Mouse (Mus musculus) heart, embryonic 10.5 days (tissue): ENCODE measurements around the gene Tmem132b. TPM values are rescaled to one million over a fixed set of nuclear protein-coding genes. Genes with fewer than 3 reads are reported as not detected.
A peak's percentile ranks its signal among the peaks of the same experiment; 100 is the strongest.

Source experiments
- DNase-seq: peaks from one replicate; pipeline ENCODE4 v3.0.0-alpha.2; 2017; ENCODE audit warnings: low spot score
- H3K27ac ChIP-seq: fragments of 300-500 bp; sonication (generic); 2 replicates; pipeline ENCODE4 v1.5.1; 2016; ENCODE audit warnings: mild to moderate bottlenecking
- H3K27me3 ChIP-seq: fragments of 300-500 bp; sonication (generic); 2 replicates; pipeline ENCODE4 v1.6.1; 2016; ENCODE audit warnings: mild to moderate bottlenecking; ENCODE audit not compliant: poor library complexity, insufficient read depth, severe bottlenecking
- H3K36me3 ChIP-seq: fragments of 300-500 bp; sonication (generic); 2 replicates; pipeline ENCODE4 v1.6.1; 2016; ENCODE audit warnings: mild to moderate bottlenecking, moderate library complexity
- H3K4me1 ChIP-seq: fragments of 300-500 bp; sonication (generic); 2 replicates; pipeline ENCODE4 v1.6.1; 2016; ENCODE audit warnings: mild to moderate bottlenecking
- H3K4me3 ChIP-seq: fragments of 300-500 bp; sonication (generic); 2 replicates; pipeline ENCODE4 v1.5.1; 2016; ENCODE audit warnings: mild to moderate bottlenecking, moderate library complexity
- H3K9me3 ChIP-seq: fragments of 300-500 bp; sonication (generic); 2 replicates; pipeline ENCODE4 v1.6.1; 2016; ENCODE audit warnings: mild to moderate bottlenecking, moderate library complexity
- WGBS: fragments of 180-500 bp; shearing (Covaris S2); methylation state at CpG from one replicate; pipeline ENCODE4 v1.1.7; 2016; 5-methylcytosine and 5-hydroxymethylcytosine counted together
- polyA plus RNA-seq: library from polyadenylated mRNA; unstranded; fragments of >200 nt; fragmentation: Nextera tagmentation; extraction: Ambion mirVana; gene quantifications from 2 replicates; pipeline ENCODE4 v1.2.1, GENCODE M21; 2016

Gene Tmem132b
- polyA plus RNA-seq, 1 experiment from 2014 or later = not detected

- 59% methylated on average over 6 of the region's 6 CpGs for WGBS
- DNase-seq = no peak
- no peak overlapping the region for H3K27ac ChIP-seq
- H3K4me3 ChIP-seq = no peak overlapping the region
- H3K36me3 ChIP-seq = no peaks in the 10 kb centered on the region
- H3K9me3 ChIP-seq = no peaks in the 10 kb centered on the region
- H3K27me3 ChIP-seq = no peaks in the 10 kb centered on the region
- no peaks in the 10 kb centered on the region for H3K4me1 ChIP-seq
Observed at GRCm38 (mm10) chr5:125563492-125563891, 31.9 kb downstream of the Tmem132b start.

GRCm38 (mm10) chr5:125565725-125566124 is 34.2 kb downstream of the Tmem132b start:
- DNase-seq = no peak
- WGBS = 76% methylated on average over 11 of the region's 11 CpGs

GRCm38 (mm10) chr5:125568457-125568856 is 36.9 kb downstream of the Tmem132b start:
- no peaks in the 10 kb centered on the region for H3K4me1 ChIP-seq
- no peak overlapping the region for H3K27ac ChIP-seq
- H3K9me3 ChIP-seq = no peaks in the 10 kb centered on the region
- no peak for DNase-seq
- H3K27me3 ChIP-seq = no peaks in the 10 kb centered on the region
- no peaks in the 10 kb centered on the region for H3K36me3 ChIP-seq
- H3K4me3 ChIP-seq = no peak overlapping the region

More at GRCm38 (mm10) chr5:125565725-125566124, 34.2 kb downstream of the Tmem132b start:
- no peaks in the 10 kb centered on the region for H3K4me1 ChIP-seq
- H3K27ac ChIP-seq = no peak overlapping the region
- no peak overlapping the region for H3K4me3 ChIP-seq
- no peaks in the 10 kb centered on the region for H3K27me3 ChIP-seq
- no peaks in the 10 kb centered on the region for H3K36me3 ChIP-seq
- no peaks in the 10 kb centered on the region for H3K9me3 ChIP-seq

GRCm38 (mm10) chr5:125572011-125572410 is 40.4 kb downstream of the Tmem132b start:
- Histone ChIP-seq H3K9me3 (no peaks in the 10 kb centered on the region), H3K27me3 (no peaks in the 10 kb centered on the region), H3K27ac (no peak overlapping the region), H3K4me3 (no peak overlapping the region), H3K36me3 (no peaks in the 10 kb centered on the region), H3K4me1 (no peaks in the 10 kb centered on the region)
- 78% methylated on average over 5 of the region's 5 CpGs for WGBS
- DNase-seq = no peak

GRCm38 (mm10) chr5:125574886-125575285 is 43.3 kb downstream of the Tmem132b start:
- Histone ChIP-seq H3K27ac (no peak overlapping the region), H3K4me3 (no peak overlapping the region), H3K9me3 (no peaks in the 10 kb centered on the region), H3K36me3 (no peaks in the 10 kb centered on the region), H3K27me3 (no peaks in the 10 kb centered on the region), H3K4me1 (no peaks in the 10 kb centered on the region)
- 12% methylated on average over 8 of the region's 8 CpGs for WGBS
- DNase-seq = no peak

- Histone ChIP-seq H3K9me3 (no peaks in the 10 kb centered on the region), H3K4me1 (no peaks in the 10 kb centered on the region), H3K4me3 (no peak overlapping the region), H3K36me3 (no peaks in the 10 kb centered on the region), H3K27me3 (no peaks in the 10 kb centered on the region), H3K27ac (no peak overlapping the region)
- 78% methylated on average over 2 of the region's 2 CpGs for WGBS
- DNase-seq = no peak
Observed at GRCm38 (mm10) chr5:125575866-125576265, 44.3 kb downstream of the Tmem132b start.

GRCm38 (mm10) chr5:125578661-125579060 is 47.1 kb downstream of the Tmem132b start:
- no peak for DNase-seq
- no peaks in the 10 kb centered on the region for H3K36me3 ChIP-seq
- H3K4me3 ChIP-seq = no peak overlapping the region
- H3K27ac ChIP-seq = no peak overlapping the region
- H3K9me3 ChIP-seq = no peaks in the 10 kb centered on the region
- no peaks in the 10 kb centered on the region for H3K4me1 ChIP-seq
- H3K27me3 ChIP-seq = no peaks in the 10 kb centered on the region
- WGBS = 77% methylated on average over 13 of the region's 13 CpGs

- Histone ChIP-seq H3K36me3 (no peaks in the 10 kb centered on the region), H3K9me3 (no peaks in the 10 kb centered on the region), H3K27ac (no peak overlapping the region), H3K4me3 (no peak overlapping the region), H3K27me3 (no peaks in the 10 kb centered on the region), H3K4me1 (no peaks in the 10 kb centered on the region)
- WGBS = 40% methylated on average over 4 of the region's 4 CpGs
- DNase-seq = no peak
Observed at GRCm38 (mm10) chr5:125579153-125579552, 47.6 kb downstream of the Tmem132b start.

- Histone ChIP-seq H3K4me1 (no peaks in the 10 kb centered on the region), H3K27ac (no peak overlapping the region), H3K27me3 (no peaks in the 10 kb centered on the region), H3K9me3 (no peaks in the 10 kb centered on the region), H3K36me3 (no peaks in the 10 kb centered on the region), H3K4me3 (no peak overlapping the region)
- 77% methylated on average over 2 of the region's 2 CpGs for WGBS
- no peak for DNase-seq
Observed at GRCm38 (mm10) chr5:125583298-125583697, 51.7 kb downstream of the Tmem132b start.

GRCm38 (mm10) chr5:125583836-125584235 is 52.3 kb downstream of the Tmem132b start:
- Histone ChIP-seq H3K27me3 (no peaks in the 10 kb centered on the region), H3K9me3 (no peaks in the 10 kb centered on the region), H3K27ac (no peak overlapping the region), H3K4me1 (peaks cover 2% of the 10 kb centered on the region; the same call in 1 of the 2 replicates), H3K36me3 (no peaks in the 10 kb centered on the region), H3K4me3 (no peak overlapping the region)
- 70% methylated on average over 8 of the region's 8 CpGs for WGBS
- no peak for DNase-seq

- no peak overlapping the region for H3K4me3 ChIP-seq
Observed at GRCm38 (mm10) chr5:125585211-125585610, 53.6 kb downstream of the Tmem132b start.

GRCm38 (mm10) chr5:125588203-125588602 is 56.6 kb downstream of the Tmem132b start:
- H3K4me3 ChIP-seq = no peak overlapping the region
- DNase-seq = no peak
- peaks cover 29% of the 10 kb centered on the region; the same call in 1 of the 2 replicates for H3K27me3 ChIP-seq
- no peaks in the 10 kb centered on the region for H3K36me3 ChIP-seq
- H3K9me3 ChIP-seq = no peaks in the 10 kb centered on the region
- WGBS = 57% methylated on average over 7 of the region's 7 CpGs
- H3K4me1 ChIP-seq = peaks cover 9% of the 10 kb centered on the region; the same call in 1 of the 2 replicates
- H3K27ac ChIP-seq = no peak overlapping the region

More at GRCm38 (mm10) chr5:125585211-125585610, 53.6 kb downstream of the Tmem132b start:
- no peak overlapping the region for H3K27ac ChIP-seq
- no peaks in the 10 kb centered on the region for H3K36me3 ChIP-seq
- H3K9me3 ChIP-seq = no peaks in the 10 kb centered on the region
- H3K4me1 ChIP-seq = peaks cover 9% of the 10 kb centered on the region; the same call in 1 of the 2 replicates
- H3K27me3 ChIP-seq = peaks cover 9% of the 10 kb centered on the region; the same call in 1 of the 2 replicates
- 79% methylated on average over 5 of the region's 5 CpGs for WGBS
- DNase-seq = no peak

GRCm38 (mm10) chr5:125588876-125589667 is 57.5 kb downstream of the Tmem132b start:
- Histone ChIP-seq H3K9me3 (no peaks in the 10 kb centered on the region), H3K4me3 (peak overlapping the region; percentile 60)
- peak; percentile 81 for DNase-seq

More at GRCm38 (mm10) chr5:125588876-125589667, 57.5 kb downstream of the Tmem132b start:
- Histone ChIP-seq H3K4me1 (peaks cover 9% of the 10 kb centered on the region; the same call in 1 of the 2 replicates), H3K27me3 (peaks cover 29% of the 10 kb centered on the region; the same call in 1 of the 2 replicates), H3K27ac (0 out of 2 replicates have a peak overlapping the region, but pooled peaks have one; percentile 29), H3K36me3 (no peaks in the 10 kb centered on the region)
- WGBS = 4% methylated on average over 18 of the region's 18 CpGs
